Mouse (Mus musculus) CH12F3 (cell line): ENCODE results near the gene Alad.

Experiments used
- in situ Hi-C: fragments of 300-500 bp; cut with MboI; formaldehyde crosslinking; loops from 2 replicates; pipeline ENCODE4 v1.14.3; 2020; ENCODE audit warnings: low sequenced_read_pairs

The Alad gene

DNA sequence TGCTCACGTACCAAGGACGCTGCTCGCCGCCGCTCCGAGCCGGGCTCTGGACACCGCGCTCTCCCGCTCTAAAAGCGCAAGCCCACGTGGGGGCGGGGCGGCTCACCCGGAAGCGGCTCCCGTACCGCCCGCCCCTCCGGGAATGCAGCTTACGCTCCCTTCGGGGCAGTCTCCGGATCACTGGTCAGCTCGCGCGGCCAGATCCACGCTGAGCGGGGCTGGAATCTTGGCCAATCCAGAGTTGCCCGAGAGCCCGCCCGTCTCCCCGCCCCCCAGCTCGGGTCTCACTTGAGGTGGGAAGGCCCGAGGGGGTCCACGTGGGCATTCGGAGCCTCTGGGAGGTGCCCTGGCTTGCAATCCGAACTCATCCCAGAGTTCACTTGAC, at the start of gene Alad:
TSS of gene Alad (minus strand) at position 70 of the 385 bp plus-strand sequence.
- in situ Hi-C loops: no loop called here

DNA sequence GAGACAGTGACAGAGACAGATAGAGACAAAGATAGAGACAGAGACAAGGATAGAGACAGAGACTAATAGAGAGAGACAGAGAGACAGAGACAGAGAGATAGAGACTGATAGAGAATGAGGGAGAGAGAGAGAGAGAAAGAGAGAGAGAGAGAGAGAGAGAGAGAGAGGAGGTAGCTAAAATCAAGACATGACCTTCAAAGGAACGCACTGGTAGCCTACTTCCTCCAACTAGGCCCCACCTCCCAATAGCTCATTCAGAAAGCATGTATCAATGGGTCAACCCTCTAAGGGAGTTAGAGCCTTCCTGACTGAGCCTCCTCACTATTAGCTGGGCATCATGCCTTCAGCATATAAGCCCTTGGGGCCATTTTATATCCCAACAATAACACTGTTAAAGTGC, 48.6 kb upstream of the Alad start:
- in situ Hi-C loops: no loop called here

DNA sequence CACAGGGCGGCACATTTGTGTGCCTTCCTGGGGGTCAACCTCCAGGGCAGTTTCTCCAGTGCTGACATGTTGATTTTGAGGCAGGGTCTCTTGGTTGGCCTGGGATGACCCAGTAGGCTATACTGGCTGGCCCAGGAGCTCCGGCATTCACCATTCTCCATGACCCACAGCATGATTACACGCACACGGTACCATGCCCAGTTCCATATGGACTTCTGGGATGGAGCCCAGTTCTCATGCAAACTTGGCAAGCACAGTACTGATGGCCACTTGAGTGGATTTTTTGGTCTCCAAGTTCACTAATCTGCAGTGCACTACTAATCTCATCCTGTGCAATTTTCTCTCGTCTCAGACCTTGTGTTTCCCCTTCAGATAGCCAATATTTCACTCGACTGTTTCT, 48.0 kb upstream of the Alad start:
- in situ Hi-C loops: no loop called here

DNA sequence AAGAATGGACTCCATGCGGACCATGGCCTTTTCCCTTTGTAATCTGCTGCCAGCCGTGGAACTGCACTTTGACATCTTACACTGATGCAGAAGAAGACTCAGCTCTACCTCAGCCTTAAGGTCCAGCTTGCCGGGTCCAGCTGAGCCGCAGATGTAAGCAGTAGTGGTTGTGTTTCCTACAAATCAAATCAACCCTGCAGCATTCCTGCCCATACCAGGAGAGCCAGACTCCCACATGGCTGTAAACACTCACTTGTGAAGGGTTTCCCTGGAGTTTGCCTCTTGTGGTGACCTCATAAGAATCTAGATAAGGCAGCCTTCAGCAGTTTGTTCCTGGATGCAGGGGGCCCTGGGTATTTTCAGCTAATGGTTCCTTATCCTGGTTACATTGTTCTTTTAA, 46.8 kb upstream of the Alad start:
- in situ Hi-C loops: no loop called here

DNA sequence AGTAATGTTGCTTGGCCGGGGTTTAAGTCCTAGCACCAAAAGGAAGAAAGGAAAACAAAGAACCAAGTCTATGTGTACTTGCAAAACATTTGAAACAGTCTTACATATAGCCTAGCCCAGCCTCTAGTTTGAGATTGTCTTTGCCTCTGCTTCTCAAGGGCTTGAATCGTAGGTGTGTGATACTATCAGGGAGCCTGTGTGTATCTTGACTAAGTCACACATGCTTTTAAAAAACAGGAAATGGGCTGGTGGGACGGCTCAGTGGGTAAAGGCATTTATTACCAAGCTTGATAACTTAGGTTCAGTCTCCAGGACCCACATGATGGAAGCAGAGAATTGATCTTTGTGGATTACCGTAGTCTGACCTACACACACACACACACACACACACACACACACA, 42.3 kb upstream of the Alad start:
- in situ Hi-C loops: no loop called here

DNA sequence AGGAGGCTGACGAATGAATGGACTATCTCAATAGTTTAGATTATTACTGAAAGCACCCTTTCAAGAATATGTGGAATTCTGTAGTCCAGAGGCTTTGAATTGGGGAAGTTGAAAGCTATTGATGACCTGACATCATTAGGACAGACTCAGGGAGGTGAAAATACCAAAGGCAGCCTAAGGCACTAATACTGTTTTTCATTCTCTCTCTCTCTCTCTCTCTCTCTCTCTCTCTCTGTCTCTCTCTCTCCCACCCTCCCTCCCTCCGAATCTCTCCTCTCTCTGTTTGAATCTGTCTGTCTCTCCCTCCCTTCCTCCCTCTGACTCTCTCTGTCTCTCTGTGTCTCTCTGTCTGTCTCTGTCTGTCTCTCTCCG, 41.9 kb upstream of the Alad start:
- in situ Hi-C loops: no loop called here

DNA sequence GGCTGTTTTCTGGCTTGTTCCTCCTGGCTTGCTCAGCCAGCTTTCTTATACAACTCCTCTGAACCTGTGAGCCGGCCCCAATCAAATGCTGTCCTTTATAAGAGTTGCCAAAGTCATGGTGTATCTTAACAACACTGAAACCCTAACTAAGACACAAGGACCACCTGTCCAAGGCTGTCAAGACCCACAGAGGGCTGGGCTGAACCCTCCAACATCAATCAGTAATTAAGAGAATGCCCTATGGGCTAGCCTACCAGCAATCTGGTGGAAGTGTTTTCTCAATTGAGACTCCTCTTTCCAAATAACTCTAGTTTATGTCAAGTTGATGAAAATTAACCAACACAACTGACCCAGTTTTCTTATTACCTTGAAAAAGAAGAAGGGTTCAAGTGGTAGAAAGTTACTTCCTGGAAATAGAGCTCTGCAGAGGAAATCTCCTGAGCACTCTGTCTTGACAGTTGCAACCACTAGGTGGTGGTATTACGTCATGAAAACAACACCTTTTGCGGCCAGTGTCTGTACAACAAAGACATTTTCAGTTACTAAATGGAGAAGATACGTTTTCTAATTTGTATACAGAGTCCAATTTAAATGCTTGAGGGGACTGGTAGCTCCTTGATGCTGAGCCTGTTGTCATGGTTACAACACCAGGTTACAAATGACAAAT, 41.4 kb upstream of the Alad start:
- in situ Hi-C loops: no loop called here

DNA sequence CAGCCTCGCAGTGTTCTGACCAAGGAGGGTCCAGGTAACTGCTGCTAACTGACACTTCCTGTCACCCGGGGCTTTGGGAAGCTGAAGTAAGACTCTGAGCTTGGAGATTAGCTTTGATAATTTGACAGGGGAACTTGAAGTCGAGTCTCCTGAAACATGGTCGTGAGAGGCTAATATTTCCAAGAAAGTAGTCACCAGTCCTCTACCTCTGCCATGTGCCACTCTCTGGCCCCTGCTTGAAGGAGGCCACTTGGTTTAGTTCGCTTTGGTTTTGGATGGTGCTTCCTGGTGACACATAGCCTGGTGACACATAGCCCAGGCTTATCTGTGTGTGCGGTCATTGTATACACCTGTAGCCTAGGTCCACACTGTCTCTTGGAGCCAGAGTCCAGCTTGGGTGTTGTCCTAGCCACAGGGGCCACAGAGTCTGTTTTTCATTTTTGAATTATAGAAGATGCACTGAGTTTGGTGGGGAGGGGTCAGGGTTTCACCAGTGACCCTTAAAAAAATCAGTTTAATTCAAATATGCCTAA, 40.1 kb upstream of the Alad start, which contains the start of gene Rgs3:
TSS of gene Rgs3 (plus strand) at position 51 of the 533 bp plus-strand sequence.
- in situ Hi-C loops: loop anchor here (5.0 to 10.0 kb wide), 2 partner anchors 137 to 195 kb away; no protein-coding TSS in a partner anchor

DNA sequence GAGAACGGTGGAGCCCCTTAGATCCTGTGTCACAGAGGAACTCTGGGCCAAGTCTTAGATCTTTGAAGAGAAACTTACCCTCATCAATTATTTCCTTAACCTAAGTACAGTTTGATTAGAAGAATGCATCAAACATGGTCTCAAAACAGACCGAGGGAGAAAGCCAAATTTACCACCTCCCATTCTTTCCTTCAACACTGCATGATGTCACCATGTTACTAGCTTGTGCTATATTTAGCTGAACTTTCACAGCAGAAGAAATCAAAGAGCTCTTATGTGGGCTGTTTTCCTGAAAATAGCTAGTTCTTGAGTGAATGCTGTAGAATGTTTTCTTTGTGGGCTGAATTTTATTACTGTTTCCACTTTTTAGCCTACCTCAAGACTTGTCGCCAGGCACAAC, 37.7 kb upstream of the Alad start:
- in situ Hi-C loops: loop anchor here (5.0 to 10.0 kb wide), 2 partner anchors 140 to 197 kb away; no protein-coding TSS in a partner anchor

DNA sequence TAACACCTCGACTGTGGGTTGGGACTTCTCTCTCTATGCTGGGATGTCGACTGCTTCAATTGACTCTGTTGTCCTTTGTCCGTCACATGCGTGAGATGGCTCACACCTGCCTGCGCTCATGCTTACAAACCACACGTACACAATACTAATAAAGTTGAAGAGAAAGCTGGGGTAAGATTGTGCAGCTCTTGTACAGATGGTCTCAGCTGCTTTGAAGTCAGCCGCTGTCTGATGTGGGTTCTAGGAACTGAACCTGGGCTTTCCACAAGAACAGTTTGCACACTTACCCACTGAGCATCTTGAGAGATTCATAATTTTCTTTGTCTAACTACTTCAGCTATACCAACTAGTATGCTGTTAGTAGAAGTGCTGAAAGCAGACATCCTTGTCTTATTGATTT, 32.2 kb upstream of the Alad start:
- in situ Hi-C loops: loop anchor here (10.0 kb wide), 1 partner anchor 203 kb away; no protein-coding TSS in a partner anchor

DNA sequence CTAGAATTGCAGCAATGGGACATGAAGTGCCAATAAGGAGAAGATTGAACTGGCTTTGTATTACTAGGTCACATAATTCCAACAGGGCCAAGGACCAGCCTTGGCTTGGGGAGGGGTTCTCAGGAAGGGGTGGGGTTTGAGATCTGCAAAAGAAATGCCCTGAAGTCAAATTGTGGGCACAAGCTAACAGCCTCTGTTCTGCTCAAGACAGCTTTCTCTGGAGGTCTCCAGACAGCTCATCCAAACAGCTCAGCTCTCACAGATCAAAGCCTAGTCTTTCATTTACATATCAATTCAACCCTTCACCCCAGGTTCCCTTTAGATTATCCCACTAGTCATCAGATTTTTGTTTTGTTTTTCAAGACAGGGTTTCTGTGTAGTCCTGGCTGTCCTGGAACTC, 25.1 kb upstream of the Alad start:
- in situ Hi-C loops: no loop called here

DNA sequence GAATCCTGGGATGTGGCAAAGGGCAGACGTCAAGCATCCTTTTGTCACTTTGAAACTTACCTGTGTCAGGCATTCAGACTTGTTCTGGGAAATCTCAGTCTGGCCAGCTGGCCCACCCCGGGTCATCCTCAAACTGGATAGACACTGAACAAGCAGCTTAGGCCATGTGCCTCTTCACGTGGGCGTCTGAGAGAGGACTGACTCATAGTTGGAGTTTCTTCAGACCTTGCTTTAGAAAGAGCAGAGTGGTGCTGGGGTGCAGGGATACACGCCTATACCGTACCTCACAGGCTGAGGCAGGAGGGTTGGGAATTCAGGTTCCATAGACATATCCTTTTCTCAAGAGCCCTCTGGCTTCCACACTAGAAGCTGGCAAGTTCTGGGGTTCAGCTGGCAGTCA, 24.1 kb upstream of the Alad start:
- in situ Hi-C loops: no loop called here

DNA sequence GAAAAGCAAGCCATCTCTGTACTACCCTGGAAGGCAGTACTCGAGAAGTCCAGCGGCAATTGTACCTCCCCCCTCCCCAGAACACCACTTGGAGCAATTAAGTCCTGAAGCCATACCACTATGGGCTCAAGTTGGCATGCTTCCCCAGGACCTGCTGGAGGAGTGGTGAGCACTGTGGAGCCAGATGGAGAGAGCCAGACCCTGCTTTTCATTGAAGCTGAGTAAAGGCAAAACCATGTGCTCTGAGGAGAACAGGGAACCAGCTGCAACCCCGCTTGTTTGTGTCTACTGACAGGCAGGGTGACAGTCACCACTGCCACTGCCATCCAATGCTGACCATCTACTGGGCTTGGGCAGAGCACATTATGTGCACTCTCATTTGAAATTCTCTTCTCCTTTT, 22.1 kb upstream of the Alad start:
- in situ Hi-C loops: no loop called here

DNA sequence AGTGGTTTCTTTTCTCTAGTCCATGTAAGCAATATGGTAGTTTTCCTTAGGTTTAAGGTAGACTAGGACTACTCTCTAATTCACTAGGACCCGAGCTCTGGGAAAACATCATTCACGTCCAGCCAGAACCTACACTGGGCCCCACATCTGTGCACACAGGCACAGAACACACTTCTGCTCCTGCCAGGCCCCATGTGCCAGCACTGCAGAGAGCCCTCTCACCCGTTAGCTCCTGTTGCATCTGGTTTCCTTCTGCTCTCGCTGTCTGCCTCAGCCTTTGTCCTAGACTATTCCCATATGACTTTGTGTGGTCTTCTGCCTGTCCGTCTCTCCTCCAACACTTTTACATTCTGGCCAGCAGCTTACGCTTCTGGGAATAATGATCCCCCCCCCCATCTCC, 14.0 kb upstream of the Alad start:
- in situ Hi-C loops: no loop called here

DNA sequence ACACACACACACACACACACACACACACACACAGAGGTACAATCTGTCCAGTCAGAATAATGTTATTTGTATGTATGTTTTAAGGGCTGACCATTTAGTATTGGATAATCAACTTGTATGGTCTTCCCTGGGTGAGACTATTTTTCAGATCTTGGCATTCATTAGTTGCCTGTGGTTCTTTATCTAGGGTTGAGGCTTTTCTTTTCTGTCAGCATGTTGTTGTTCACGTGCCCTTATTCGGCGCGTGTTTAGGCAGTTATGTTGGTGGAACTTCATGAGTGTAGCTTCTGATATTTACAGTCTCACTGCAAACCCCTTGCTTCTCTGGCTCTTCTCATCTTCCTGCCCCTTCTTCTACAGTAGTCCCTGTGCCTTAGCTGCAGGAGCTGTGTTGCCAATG, 7.9 kb upstream of the Alad start:
- in situ Hi-C loops: no loop called here

DNA sequence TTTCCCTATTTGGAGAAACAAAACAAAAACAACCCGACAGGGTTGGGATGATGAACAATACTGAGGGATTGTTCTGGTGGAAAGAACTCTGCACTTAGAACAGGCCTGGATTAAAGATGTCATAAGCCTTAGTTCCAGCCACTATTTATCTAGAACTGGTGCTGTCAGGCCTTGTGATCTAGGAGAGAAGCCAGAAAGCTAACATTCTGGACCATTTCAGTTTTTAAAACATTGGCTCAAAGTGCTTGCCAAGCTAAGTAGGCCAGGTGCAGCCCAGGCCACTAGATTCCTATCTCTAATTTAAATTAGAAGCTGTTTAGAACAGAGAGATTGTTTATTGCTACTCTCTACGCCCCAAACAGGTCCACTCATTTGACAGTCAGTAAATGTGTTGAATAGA, 6.5 kb upstream of the Alad start:
- in situ Hi-C loops: no loop called here

DNA sequence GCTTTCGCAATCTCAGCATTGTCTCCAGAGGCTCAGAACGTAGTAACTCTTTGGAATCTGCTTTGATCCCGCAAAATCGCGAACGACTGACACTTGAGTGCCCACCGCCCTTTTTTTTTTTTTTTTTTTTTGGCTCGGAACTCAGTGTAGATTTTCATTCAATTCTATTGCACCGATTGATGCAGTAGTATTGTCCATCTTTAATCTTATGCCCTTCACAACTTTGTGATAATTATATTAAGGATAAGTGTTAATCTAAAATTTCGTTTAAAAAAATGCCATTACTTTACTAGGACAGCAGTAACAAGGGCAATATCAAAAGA, 5.7 kb upstream of the Alad start:
- in situ Hi-C loops: no loop called here

DNA sequence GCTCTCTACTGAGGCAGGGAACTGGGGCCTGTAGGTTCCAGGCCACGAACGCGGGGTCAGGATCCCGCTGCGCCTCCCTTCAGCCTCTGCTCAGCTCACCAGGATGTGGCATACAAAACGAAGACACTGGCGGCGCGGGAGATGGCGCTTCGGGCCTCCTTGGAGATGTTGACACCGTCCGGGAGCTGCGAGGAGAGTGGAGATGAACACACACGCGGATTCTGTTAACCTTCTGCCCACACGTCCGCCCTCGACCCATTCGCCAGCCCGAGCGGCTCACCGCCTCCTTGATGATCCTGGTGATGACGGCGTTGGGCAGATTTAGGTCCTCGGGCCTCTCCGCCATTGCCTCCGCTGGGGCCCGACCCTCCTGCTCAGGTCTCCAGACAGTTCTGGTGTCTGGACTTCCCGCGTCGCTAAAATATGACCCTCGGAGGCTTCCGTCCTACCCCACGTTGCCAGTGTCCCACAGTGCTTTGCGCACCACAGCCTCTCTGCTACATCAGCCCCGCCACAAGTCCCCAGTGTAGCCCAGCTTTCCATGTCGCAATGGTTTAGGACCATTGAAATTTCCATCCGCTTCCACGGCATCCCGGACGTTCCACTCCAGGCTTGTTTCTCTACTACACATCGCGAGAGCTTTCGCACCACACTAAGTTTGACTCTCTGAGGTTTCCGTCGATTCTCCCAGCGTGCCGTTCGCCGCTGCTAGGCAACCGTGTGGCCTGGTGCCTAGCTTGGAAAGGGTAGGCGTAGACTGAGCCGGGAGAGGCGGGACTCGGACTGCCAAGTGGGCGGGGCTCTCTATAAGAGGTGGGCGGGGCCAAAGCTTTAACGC, 5.2 kb upstream of the Alad start, which contains the start of the genes Pole3 and 4933430I17Rik:
TSS of gene Pole3 (minus strand) at position 418 of the 838 bp plus-strand sequence.
TSS of gene 4933430I17Rik (plus strand) at position 719 of the 838 bp plus-strand sequence.
- in situ Hi-C loops: no loop called here

DNA sequence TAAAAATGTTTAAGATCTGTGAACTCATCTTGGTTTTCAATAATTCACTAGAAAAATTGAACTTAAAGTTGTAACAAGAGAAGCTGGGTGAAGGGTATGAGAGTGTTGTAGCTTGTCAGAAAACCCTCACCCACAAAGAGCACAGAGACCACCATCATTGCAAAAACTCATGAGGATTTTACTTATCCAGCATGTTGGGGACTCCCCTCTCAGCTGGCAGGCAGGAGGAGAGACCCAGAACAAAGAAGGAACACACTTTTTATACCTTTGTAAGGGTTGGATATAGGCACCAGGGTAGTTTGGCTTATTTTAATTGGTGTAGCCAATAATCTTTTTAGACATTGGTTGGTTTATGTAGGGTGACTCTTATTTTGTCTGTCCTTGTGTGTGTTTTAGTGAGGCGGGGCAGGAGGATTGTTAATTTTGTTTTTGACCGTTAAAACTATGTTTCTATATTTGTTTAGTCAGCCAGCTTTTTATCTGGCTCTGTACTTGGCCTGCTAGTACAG, 1.2 kb upstream of the Alad start:
- in situ Hi-C loops: no loop called here

DNA sequence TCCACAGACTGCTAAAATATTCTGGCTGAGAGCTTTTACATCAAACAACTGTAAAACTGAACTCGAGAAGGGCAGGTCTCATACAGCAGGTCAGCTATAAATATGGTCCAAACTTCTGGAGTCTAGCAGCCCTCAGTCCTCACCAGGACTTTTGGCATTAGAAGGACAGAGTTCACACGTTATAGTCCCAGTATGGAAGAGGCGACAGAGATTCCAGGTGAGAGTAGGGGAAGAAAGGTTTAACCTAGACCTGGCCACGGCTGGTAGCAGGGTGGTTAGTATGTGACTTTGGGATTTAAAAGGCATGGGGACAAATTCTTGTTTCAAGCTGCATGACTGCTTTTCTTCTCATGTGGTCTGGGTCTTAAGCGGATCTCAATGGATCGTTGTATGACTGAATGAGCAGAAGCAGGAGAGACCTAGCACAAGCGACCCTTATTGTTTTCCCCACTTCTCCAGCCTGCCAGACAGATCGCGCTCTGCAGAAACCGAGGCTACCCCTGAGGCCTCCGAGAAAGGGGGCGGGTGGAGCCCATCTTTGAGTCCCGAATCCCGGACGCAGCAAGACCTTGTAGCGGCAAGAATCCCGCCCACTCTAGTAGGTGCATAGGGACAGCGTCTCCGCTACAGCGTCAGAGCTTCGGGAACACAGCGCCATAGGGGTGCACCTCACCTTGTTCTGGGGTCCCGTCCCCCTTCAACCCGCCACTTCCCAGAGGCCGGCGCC, 433 bp downstream of the Alad start:
- in situ Hi-C loops: no loop called here
